Mouse (Mus musculus) bone marrow macrophage, adult 2 months (primary cell): ENCODE results near the gene Gm5108. TPM values are rescaled to one million over a fixed set of nuclear protein-coding genes. Genes with fewer than 3 reads are reported as not detected.

Source experiments
- H3K27ac ChIP-seq: 2 replicates; pipeline ENCODE4 v1.5.1; 2012; ENCODE audit warnings: low read depth, low read length; ENCODE audit not compliant: insufficient read depth
- H3K4me1 ChIP-seq: 2 replicates; pipeline ENCODE4 v1.6.1; 2012; ENCODE audit warnings: low read length; ENCODE audit not compliant: control insufficient read depth, insufficient read depth
- H3K4me3 ChIP-seq: 2 replicates; pipeline ENCODE4 v1.5.1; 2012; ENCODE audit warnings: mild to moderate bottlenecking, low read length, moderate library complexity; ENCODE audit not compliant: insufficient read depth
- CTCF ChIP-seq: IDR thresholded peaks from 2 replicates; pipeline ENCODE4 v1.5.1; 2012; ENCODE audit warnings: low read depth, mild to moderate bottlenecking, low read length, moderate library complexity
- POLR2A ChIP-seq: IDR thresholded peaks from 2 replicates; pipeline ENCODE4 v1.6.1; 2012; ENCODE audit warnings: mild to moderate bottlenecking, low read depth, low read length, borderline replicate concordance
- polyA plus RNA-seq: library from polyadenylated mRNA; stranded (reverse); fragments of >200 nt; gene quantifications from 2 replicates; pipeline ENCODE4 v1.2.4, GENCODE M21; 2012; ENCODE audit not compliant: missing spikeins, insufficient read depth, insufficient read length

The Gm5108 gene
- polyA plus RNA-seq, 1 experiment, result not detected

DNA sequence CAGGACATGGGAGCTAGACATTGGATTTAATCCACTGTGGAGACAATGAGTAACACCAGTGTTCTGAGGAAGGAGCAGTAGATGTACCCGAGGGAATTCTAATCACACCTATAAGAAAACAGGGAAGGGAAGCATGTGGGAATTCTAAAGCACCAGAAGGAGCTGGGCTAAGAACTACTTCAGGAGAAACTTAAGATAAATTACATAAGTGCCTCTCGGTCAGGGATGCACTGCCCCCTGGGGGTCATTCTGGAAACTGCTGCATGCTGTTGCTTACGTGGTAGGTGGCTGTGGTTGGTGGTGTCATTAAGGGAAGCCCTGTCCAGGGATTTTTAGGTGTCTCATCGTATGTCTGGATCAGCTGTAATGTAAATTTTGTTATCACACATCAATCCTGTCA lies 71.1 kb downstream of the Gm5108 start:
- no peaks in the 10 kb centered on the region for H3K4me1 ChIP-seq
- H3K4me3 ChIP-seq, result no peak overlapping the region
- no peak overlapping the region for H3K27ac ChIP-seq
- TF ChIP-seq CTCF, result peak; percentile 88
- TF ChIP-seq POLR2A, result no peak

DNA sequence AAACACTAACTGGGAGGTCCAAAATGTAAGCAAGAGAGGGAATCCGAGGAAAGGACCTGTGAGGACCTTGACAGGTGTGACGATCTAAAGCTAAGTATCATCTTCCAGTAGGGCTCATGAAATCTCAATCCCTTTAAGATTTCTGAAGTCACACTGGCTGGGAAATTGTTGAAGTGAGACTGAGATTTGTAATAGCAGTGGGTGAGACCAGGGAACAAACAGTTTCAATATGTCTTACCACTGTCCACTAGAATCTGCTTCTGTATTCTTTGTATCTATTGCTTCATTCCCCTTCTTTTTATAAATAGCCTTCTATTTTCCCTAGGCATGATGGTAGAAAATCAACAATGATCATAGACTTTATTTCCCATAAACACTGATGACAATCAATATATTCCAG lies 79.4 kb downstream of the Gm5108 start:
- H3K4me3 ChIP-seq, result no peak overlapping the region
- H3K4me1 ChIP-seq, result no peaks in the 10 kb centered on the region
- TF ChIP-seq CTCF (no peak), POLR2A (no peak)
- H3K27ac ChIP-seq, result no peak overlapping the region

Other genes starting within 250 kb of the Gm5108 start
- 51.0 and 52.6 TPM in 2 replicates for gene Atp8a1, start 94.2 kb upstream of the Gm5108 start, polyA plus RNA-seq
- gene Gm21905, start 4.8 kb downstream of the Gm5108 start, polyA plus RNA-seq, result not detected in 2 replicates
- gene Grxcr1, start 90.2 kb downstream of the Gm5108 start, polyA plus RNA-seq, result not detected in 2 replicates